Mouse (Mus musculus) liver, embryonic 16.5 days (tissue): Measurements from ENCODE around the gene Herc2. TPM values are rescaled to one million over a fixed set of nuclear protein-coding genes. Genes with fewer than 3 reads are reported as not detected.

Experiments
- ATAC-seq: fragments of 200-750 bp; cut with Nextera tagmentation; 2 replicates; pipeline ENCODE4 v1.8.0; 2017; ENCODE audit warnings: low read depth, mild to moderate bottlenecking, moderate number of reproducible peaks, moderate library complexity
- H3K27ac ChIP-seq: fragments of 300-500 bp; sonication (generic); 2 replicates; pipeline ENCODE4 v1.5.1; 2014; ENCODE audit warnings: mild to moderate bottlenecking, low read length
- H3K27me3 ChIP-seq: fragments of 300-500 bp; sonication (generic); 2 replicates; pipeline ENCODE4 v1.6.1; 2014; ENCODE audit warnings: low read depth, low read length, mixed read lengths; ENCODE audit not compliant: control insufficient read depth, insufficient read depth
- H3K36me3 ChIP-seq: fragments of 300-500 bp; sonication (generic); 2 replicates; pipeline ENCODE4 v1.6.1; 2014; ENCODE audit warnings: mild to moderate bottlenecking; ENCODE audit not compliant: control insufficient read depth, insufficient read depth
- H3K4me1 ChIP-seq: fragments of 300-500 bp; sonication (generic); 2 replicates; pipeline ENCODE4 v1.6.1; 2014; ENCODE audit warnings: low read depth, low read length, mixed read lengths; ENCODE audit not compliant: control insufficient read depth
- H3K4me2 ChIP-seq: fragments of 300-500 bp; sonication (generic); 2 replicates; pipeline ENCODE4 v1.6.1; 2014; ENCODE audit warnings: low read depth, low read length, mixed read lengths
- H3K4me3 ChIP-seq: fragments of 300-500 bp; sonication (generic); 2 replicates; pipeline ENCODE4 v1.5.1; 2014; ENCODE audit warnings: low read depth, mild to moderate bottlenecking, low read length
- H3K9ac ChIP-seq: fragments of 300-500 bp; sonication (generic); 2 replicates; pipeline ENCODE4 v1.6.1; 2014; ENCODE audit warnings: low read depth, low read length
- H3K9me3 ChIP-seq: fragments of 300-500 bp; sonication (generic); replicated peaks from 2 replicates; pipeline ENCODE4 v1.6.1; 2016; ENCODE audit warnings: low read length; ENCODE audit not compliant: control insufficient read depth
- WGBS: fragments of 180-500 bp; shearing (Covaris S2); extraction: QIAGEN DNeasy Blood & Tissue Kit; methylation state at CpG from one replicate; pipeline ENCODE4 v1.1.7; 2014; ENCODE audit not compliant: insufficient replicate concordance; 5-methylcytosine and 5-hydroxymethylcytosine counted together
- polyA plus RNA-seq: library from polyadenylated mRNA; unstranded; fragments of >200 nt; fragmentation: Nextera tagmentation; extraction: Ambion mirVana; gene quantifications from 2 replicates; pipeline ENCODE4 v1.2.1, GENCODE M21; 2015

Gene Herc2
- polyA plus RNA-seq, 1 experiment from 2014 or later = 13.4 TPM

DNA sequence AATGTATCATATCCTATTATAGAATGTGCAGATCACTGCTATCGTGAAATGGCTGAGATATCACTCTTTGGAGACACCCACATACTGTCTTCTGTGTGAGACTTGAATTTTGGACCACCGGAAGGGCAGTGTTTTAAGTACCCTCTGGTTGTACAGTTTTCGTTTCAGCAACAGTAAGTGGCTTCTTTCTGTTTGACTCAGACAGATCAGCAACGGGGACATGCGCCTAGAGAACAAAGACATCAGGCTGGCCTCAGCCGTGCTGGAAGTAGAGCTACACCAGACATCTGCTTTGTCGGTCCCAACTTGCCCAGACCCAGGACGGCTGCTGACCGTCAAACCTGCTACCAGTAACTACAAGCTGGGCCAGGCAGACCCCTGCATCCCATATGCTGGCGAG lies 204.6 kb downstream of the Herc2 start:
- Histone ChIP-seq H3K9me3 (no peaks in the 10 kb centered on the region), H3K4me1 (no peaks in the 10 kb centered on the region), H3K4me3 (no peak overlapping the region), H3K27ac (no peak overlapping the region), H3K27me3 (no peaks in the 10 kb centered on the region), H3K36me3 (no peaks in the 10 kb centered on the region), H3K4me2 (no peak overlapping the region), H3K9ac (no peak overlapping the region)
- 65% methylated on average over 10 of the region's 10 CpGs for WGBS
- no peak for ATAC-seq

DNA sequence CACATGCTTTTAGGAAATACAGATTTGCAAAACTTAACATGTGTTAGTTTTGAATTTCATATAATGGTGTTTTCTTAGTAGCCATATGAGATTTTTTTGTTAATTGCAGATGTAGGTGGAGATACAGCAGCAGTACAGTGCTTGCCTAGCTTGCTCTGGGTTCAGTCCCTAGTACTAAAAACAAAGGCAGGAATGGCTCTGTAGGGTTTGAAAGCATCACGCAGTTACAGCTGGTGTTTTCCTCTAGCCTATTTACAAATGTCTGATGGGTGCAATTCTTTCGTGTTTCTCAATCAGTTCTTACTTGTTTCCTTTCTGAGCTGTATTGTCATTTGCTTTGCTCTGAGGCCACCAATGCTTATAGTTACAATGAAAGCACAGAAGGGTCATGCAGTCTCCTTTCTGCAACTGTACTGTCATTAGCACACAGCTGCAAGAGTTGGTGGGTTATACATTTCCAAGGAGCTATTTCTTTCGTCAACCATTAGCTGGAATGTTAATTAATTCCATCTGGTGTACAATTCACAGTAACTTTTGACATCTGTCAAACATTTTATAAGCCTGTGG lies 208.0 kb downstream of the Herc2 start:
- H3K9me3 ChIP-seq = no peaks in the 10 kb centered on the region
- WGBS = 63% methylated on average over 3 of the region's 3 CpGs
- no peak for ATAC-seq

DNA sequence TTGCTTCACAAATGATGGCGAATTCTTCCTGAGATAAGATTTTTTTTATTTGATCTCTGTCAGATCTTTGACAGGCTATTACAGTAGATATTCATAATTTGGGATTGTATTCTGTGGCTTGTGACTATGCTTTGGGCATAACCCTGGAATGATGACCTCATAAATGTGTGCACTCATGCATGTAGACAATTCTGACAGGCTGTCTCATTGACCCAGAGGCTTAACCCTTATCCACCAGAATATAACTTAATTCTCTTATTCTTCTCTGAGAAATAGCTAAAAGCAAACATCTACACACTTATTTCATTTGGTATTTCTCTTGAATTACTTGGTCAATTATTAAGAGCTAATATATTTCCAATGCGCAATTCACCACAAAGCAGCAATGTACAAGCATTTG lies 227.5 kb downstream of the Herc2 start:
- Histone ChIP-seq H3K4me1 (no peaks in the 10 kb centered on the region), H3K9ac (no peak overlapping the region), H3K4me3 (no peak overlapping the region), H3K4me2 (no peak overlapping the region), H3K36me3 (no peaks in the 10 kb centered on the region), H3K27ac (no peak overlapping the region), H3K27me3 (no peaks in the 10 kb centered on the region), H3K9me3 (no peaks in the 10 kb centered on the region)
- 60% methylated on average over 2 of the region's 2 CpGs for WGBS
- ATAC-seq = no peak

More for the DNA sequence above, 208.0 kb downstream of the Herc2 start:
- H3K27me3 ChIP-seq = no peaks in the 10 kb centered on the region
- H3K4me3 ChIP-seq = no peak overlapping the region
- H3K27ac ChIP-seq = no peak overlapping the region
- H3K4me1 ChIP-seq = no peaks in the 10 kb centered on the region
- H3K4me2 ChIP-seq = no peak overlapping the region
- H3K36me3 ChIP-seq = no peaks in the 10 kb centered on the region
- no peak overlapping the region for H3K9ac ChIP-seq

Other genes with a start within 250 kb of the Herc2 start
- gene Cyfip1, start 208.5 kb upstream of the Herc2 start, polyA plus RNA-seq = 16.7 and 17.5 TPM in 2 replicates
- gene Nipa2, start 87.7 kb upstream of the Herc2 start, polyA plus RNA-seq = 20.0 and 20.5 TPM in 2 replicates
- 10.2 and 10.7 TPM in 2 replicates for gene Nipa1, start 30.2 kb upstream of the Herc2 start, polyA plus RNA-seq
- not detected in 2 replicates for gene Oca2, start 189.6 kb downstream of the Herc2 start, polyA plus RNA-seq